In genomic region chr2:106210773-106211172, GRCm38 (mm10) we compare ENCODE assay signal across 32 mouse cellular contexts.
"Had no signal": no experiment of that assay in that cellular context is flagged by ENCODE, and none has a peak within 500 bp of the region (broad histone marks: within the 10 kb centered on the region; RNA-seq: fewer than 3 reads in every experiment).

No protein-coding gene starts in this region.

- H3K9ac ChIP-seq: limb, embryonic 12.5 days; limb, embryonic 13.5 days; limb, embryonic 15.5 days; liver, embryonic 12.5 days; liver, embryonic 13.5 days; liver, embryonic 14.5 days; liver, embryonic 15.5 days; liver, postnatal 0 days; lung, embryonic 14.5 days; lung, embryonic 15.5 days; midbrain, embryonic 12.5 days; midbrain, embryonic 13.5 days; midbrain, embryonic 15.5 days; neural tube, embryonic 12.5 days had no signal

- H3K27ac ChIP-seq: left cerebral cortex, adult 2 months; limb, embryonic 12.5 days; limb, embryonic 13.5 days; limb, embryonic 15.5 days; liver, embryonic 12.5 days; liver, embryonic 13.5 days; liver, embryonic 14.5 days; liver, embryonic 15.5 days; lung, embryonic 15.5 days; macrophage; midbrain, embryonic 10.5 days; midbrain, embryonic 12.5 days; midbrain, embryonic 13.5 days; midbrain, embryonic 15.5 days; neural tube, embryonic 12.5 days had no signal

- ATAC-seq: liver, embryonic 12.5 days; liver, postnatal 0 days; lung, postnatal 0 days; midbrain, embryonic 13.5 days; midbrain, embryonic 15.5 days; midbrain, embryonic 16.5 days had no signal

- DNase-seq: left cerebral cortex, postnatal 4 days; liver; liver, embryonic 13.5 days; liver, postnatal 0 days; lung, adult 18-20 months; lung, adult 2 months; lung, embryonic 14.5 days; lung, postnatal 10 days; lung, postnatal 14 days; lung, postnatal 36 days; lung, postnatal 4 days; midbrain, embryonic 14.5 days had no signal

- H3K36me3 ChIP-seq: limb, embryonic 12.5 days; limb, embryonic 13.5 days; limb, embryonic 15.5 days; liver, embryonic 12.5 days; liver, embryonic 13.5 days; liver, embryonic 15.5 days; lung, embryonic 15.5 days; midbrain, embryonic 10.5 days; midbrain, embryonic 12.5 days; midbrain, embryonic 13.5 days; midbrain, embryonic 15.5 days; neural tube, embryonic 12.5 days had no signal

- H3K4me3 ChIP-seq: left cerebral cortex, adult 2 months; limb, embryonic 12.5 days; limb, embryonic 13.5 days; limb, embryonic 15.5 days; liver, embryonic 12.5 days; liver, embryonic 13.5 days; liver, embryonic 15.5 days; lung, embryonic 15.5 days; megakaryocyte, embryonic 14.5 days; midbrain, embryonic 10.5 days; midbrain, embryonic 12.5 days; midbrain, embryonic 13.5 days; midbrain, embryonic 15.5 days; myocyte; neural tube, embryonic 12.5 days had no signal

- H3K4me2 ChIP-seq: limb, embryonic 12.5 days; limb, embryonic 13.5 days; limb, embryonic 15.5 days; liver, embryonic 11.5 days; liver, embryonic 12.5 days; liver, embryonic 13.5 days; liver, embryonic 15.5 days; lung, embryonic 14.5 days; lung, embryonic 15.5 days; midbrain, embryonic 11.5 days; midbrain, embryonic 12.5 days; midbrain, embryonic 13.5 days; midbrain, embryonic 15.5 days; neural tube, embryonic 12.5 days had no signal

- H3K4me1 ChIP-seq: limb, embryonic 12.5 days; limb, embryonic 13.5 days; limb, embryonic 15.5 days; liver, embryonic 12.5 days; liver, embryonic 13.5 days; liver, embryonic 15.5 days; lung, embryonic 15.5 days; megakaryocyte, embryonic 14.5 days; midbrain, embryonic 13.5 days; midbrain, embryonic 15.5 days; neural tube, embryonic 12.5 days had no signal

- H3K9me3 ChIP-seq: limb, embryonic 12.5 days; limb, embryonic 13.5 days; limb, embryonic 15.5 days; liver, embryonic 12.5 days; liver, embryonic 13.5 days; liver, embryonic 15.5 days; lung, embryonic 15.5 days; megakaryocyte, embryonic 14.5 days; midbrain, embryonic 10.5 days; midbrain, embryonic 12.5 days; midbrain, embryonic 13.5 days; midbrain, embryonic 15.5 days; neural tube, embryonic 12.5 days had no signal

- H3K27me3 ChIP-seq: limb, embryonic 12.5 days; limb, embryonic 13.5 days; limb, embryonic 15.5 days; liver, embryonic 12.5 days; liver, embryonic 13.5 days; liver, embryonic 15.5 days; lung, embryonic 15.5 days; megakaryocyte, embryonic 14.5 days; midbrain, embryonic 12.5 days; midbrain, embryonic 13.5 days; midbrain, embryonic 15.5 days; neural tube, embryonic 12.5 days had no signal
